In the genomic region with DNA sequence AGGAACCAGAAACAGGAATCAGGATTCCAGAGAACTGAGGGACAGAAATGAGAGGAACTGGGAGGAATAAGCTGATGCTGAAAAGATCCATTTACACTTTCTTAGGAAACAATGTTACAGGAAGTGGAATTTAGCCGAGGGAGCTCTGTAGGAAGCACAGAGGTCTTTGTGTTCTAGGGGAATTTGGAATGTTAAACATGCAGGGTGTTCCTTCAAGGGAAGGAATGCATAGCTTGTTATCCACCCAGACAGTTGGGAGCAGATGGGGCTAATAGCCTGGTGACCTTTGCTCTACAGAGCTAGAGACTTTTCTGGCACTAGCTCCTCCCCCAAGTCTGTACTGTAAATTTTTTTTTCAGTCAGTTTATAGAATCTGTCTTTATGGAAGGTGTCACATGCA, we compare ENCODE assay signal across 15 mouse cellular contexts.
DNase-seq lines count a peak whose midpoint lies in the region; ATAC-seq and TF ChIP-seq lines count a peak whose summit lies in the region.
"Had no signal": no experiment of that assay in that cellular context is flagged by ENCODE, and none has a peak within 500 bp of the region (broad histone marks: within the 10 kb centered on the region; RNA-seq: fewer than 3 reads in every experiment).

No protein-coding gene starts in this region.

- no peaks in the 10 kb centered on the region for H3K9me3 ChIP-seq in kidney, embryonic 15.5 days (replicated peaks)
- H3K9me3 ChIP-seq in ES-E14 (ENCODE audit: control insufficient read depth, insufficient read depth, low read depth, low read length), result no peaks in the 10 kb centered on the region
- H3K9me3 ChIP-seq in embryonic facial prominence, embryonic 10.5 days, result no peaks in the 10 kb centered on the region
- no peaks in the 10 kb centered on the region for H3K9me3 ChIP-seq in midbrain, embryonic 15.5 days
- H3K9me3 ChIP-seq: midbrain, embryonic 12.5 days had no signal

- H3K4me3 ChIP-seq in kidney, embryonic 15.5 days (replicated peaks), result no peak overlapping the region
- H3K4me3 ChIP-seq in ES-E14 (ENCODE audit: insufficient read depth in 1 of 2, low read depth in 1 of 2, low read length in 2 of 2, poor library complexity in 1 of 2, severe bottlenecking in 1 of 2), result no peak overlapping the region
- no peak overlapping the region for H3K4me3 ChIP-seq in embryonic facial prominence, embryonic 10.5 days
- no peak overlapping the region for H3K4me3 ChIP-seq in midbrain, embryonic 15.5 days
- H3K4me3 ChIP-seq: midbrain, embryonic 12.5 days had no signal

- in situ Hi-C loops in ES-E14 (cut with MboI; ENCODE audit: low sequenced_read_pairs in 2 of 2, unreplicated experiment in 2 of 2), result no loop called here

- no peak for DNase-seq in kidney, postnatal 10 days
- DNase-seq in ES-E14 (ENCODE audit: low read depth, low spot score), result peak; percentile 78
- DNase-seq in embryonic facial prominence, embryonic 10.5 days (ENCODE audit: low spot score), result peak; percentile 34
- DNase-seq in retina, embryonic 14.5 days (ENCODE audit: low spot score), result peak; percentile 32
- DNase-seq in urinary bladder, postnatal 14 days (ENCODE audit: low spot score), result no peak
- DNase-seq: cerebellum, adult 11 months; kidney, adult 11 months; layer of hippocampus, adult 9-11 months; lung, postnatal 36 days; thymus, postnatal 36 days had no signal

- 16% methylated on average over 1 of the region's 1 CpGs for WGBS in kidney, embryonic 15.5 days
- 5% methylated on average over 1 of the region's 1 CpGs for WGBS in embryonic facial prominence, embryonic 10.5 days
- WGBS in midbrain, embryonic 15.5 days, result 9% methylated on average over 1 of the region's 1 CpGs

- H3K9ac ChIP-seq in kidney, embryonic 15.5 days, result no peak overlapping the region
- H3K9ac ChIP-seq in ES-E14 (ENCODE audit: insufficient read depth, low read depth, low read length, poor library complexity, severe bottlenecking), result no peak overlapping the region
- no peak overlapping the region for H3K9ac ChIP-seq in midbrain, embryonic 15.5 days
- H3K9ac ChIP-seq: liver, embryonic 14.5 days; midbrain, embryonic 12.5 days had no signal

- peaks cover 11% of the 10 kb centered on the region; the same call in 1 of the 2 replicates for H3K4me1 ChIP-seq in kidney, embryonic 15.5 days
- H3K4me1 ChIP-seq in ES-E14 (ENCODE audit: control insufficient read depth in 2 of 2, insufficient read depth in 2 of 2, low read length in 2 of 2, poor library complexity in 1 of 2), result peaks cover 4 to 9% of the 10 kb centered on the region in 2 experiments; a peak in 3 of 4 replicates
- H3K4me1 ChIP-seq in embryonic facial prominence, embryonic 10.5 days, result peaks cover 17% of the 10 kb centered on the region
- H3K4me1 ChIP-seq in midbrain, embryonic 15.5 days, result no peaks in the 10 kb centered on the region; the same call in 1 of the 2 replicates

- no peak for ATAC-seq in kidney, embryonic 15.5 days (replicated peaks; ENCODE audit: low FRiP score)
- ATAC-seq in midbrain, embryonic 15.5 days (replicated peaks), result no peak

- peak overlapping the region; percentile 61; the same call in 1 of the 2 replicates for H3K27ac ChIP-seq in kidney, embryonic 15.5 days
- H3K27ac ChIP-seq in ES-E14 (ENCODE audit: insufficient read depth, low read depth, low read length, poor library complexity, severe bottlenecking), result peak overlapping the region; percentile 80; the same call in 1 of the 2 replicates
- no peak overlapping the region; the same call in 1 of the 2 replicates for H3K27ac ChIP-seq in embryonic facial prominence, embryonic 10.5 days (replicated peaks)
- H3K27ac ChIP-seq in midbrain, embryonic 15.5 days, result no peak overlapping the region
- H3K27ac ChIP-seq: liver, embryonic 14.5 days; midbrain, embryonic 12.5 days had no signal

- H3K36me3 ChIP-seq in kidney, embryonic 15.5 days, result no peaks in the 10 kb centered on the region
- no peaks in the 10 kb centered on the region for H3K36me3 ChIP-seq in ES-E14 (ENCODE audit: control insufficient read depth, insufficient read depth, low read length, poor library complexity, severe bottlenecking)
- H3K36me3 ChIP-seq in embryonic facial prominence, embryonic 10.5 days (replicated peaks), result no peaks in the 10 kb centered on the region
- H3K36me3 ChIP-seq in midbrain, embryonic 15.5 days (replicated peaks), result no peaks in the 10 kb centered on the region
- H3K36me3 ChIP-seq: midbrain, embryonic 12.5 days had no signal

- no peak overlapping the region for H3K4me2 ChIP-seq in kidney, embryonic 15.5 days
- no peak overlapping the region for H3K4me2 ChIP-seq in midbrain, embryonic 15.5 days
- H3K4me2 ChIP-seq: heart, embryonic 11.5 days; midbrain, embryonic 12.5 days had no signal

- no peaks in the 10 kb centered on the region for H3K27me3 ChIP-seq in kidney, embryonic 15.5 days
- H3K27me3 ChIP-seq in embryonic facial prominence, embryonic 10.5 days (replicated peaks; ENCODE audit: low read depth, poor library complexity, severe bottlenecking), result no peaks in the 10 kb centered on the region
- H3K27me3 ChIP-seq in midbrain, embryonic 15.5 days (replicated peaks), result no peaks in the 10 kb centered on the region
- H3K27me3 ChIP-seq: midbrain, embryonic 12.5 days had no signal

TF ChIP-seq in ES-E14, 5 proteins besides CTCF, POLR2A, EP300 and RAD21:
- no peak for TF ChIP-seq HCFC1 (IDR thresholded peaks at IDR 0.05; ENCODE audit: borderline replicate concordance, insufficient read depth, low read length)
- TF ChIP-seq MAFK (IDR thresholded peaks at IDR 0.05; ENCODE audit: insufficient read depth, low read depth, low read length), result no peak
- TF ChIP-seq ZC3H11A (IDR thresholded peaks at IDR 0.05; ENCODE audit: borderline replicate concordance, low read depth, low read length), result no peak
- peak; percentile 51; the same call in 1 of the 2 replicates for TF ChIP-seq ZNF384 (IDR thresholded peaks at IDR 0.05; ENCODE audit: low read depth, low read length)
- TF ChIP-seq CHD2 (IDR thresholded peaks at IDR 0.05; ENCODE audit: low read depth, low read length), result peak; percentile 66

Comparison
In these comparisons a context has a peak if more than half of its experiments do, and no peak if none do; other contexts are left out.
1. H3K27ac ChIP-seq: peak in kidney, embryonic 15.5 days (single experiment) and ES-E14 (single experiment); none in embryonic facial prominence, embryonic 10.5 days (single experiment) and midbrain, embryonic 15.5 days (single experiment).
2. DNase-seq: peak in ES-E14 (single experiment), embryonic facial prominence, embryonic 10.5 days (single experiment) and retina, embryonic 14.5 days (single experiment); none in kidney, postnatal 10 days (single experiment) and urinary bladder, postnatal 14 days (single experiment).